Mouse (Mus musculus): ENCODE results near the gene Lrrc46. TPM values are rescaled to one million over a fixed set of nuclear protein-coding genes. Genes with fewer than 3 reads are reported as not detected.

Lrrc46 gene
- 1.5 and 2.4 TPM in 2 replicates for polyA plus RNA-seq (2011; ENCODE audit: insufficient read depth, insufficient read length, low read depth, missing spikeins)

- no peaks in the 10 kb centered on the region for H3K36me3 ChIP-seq (ENCODE audit: control insufficient read depth, insufficient read depth, low read length, poor library complexity, severe bottlenecking)
- peak within 1 kb of the TSS; percentile 86 for H3K9ac ChIP-seq (ENCODE audit: low read depth, poor library complexity, severe bottlenecking)
- no peaks in the 10 kb centered on the region for H3K27me3 ChIP-seq (ENCODE audit: control insufficient read depth, insufficient read depth, low read length, poor library complexity, severe bottlenecking)
- no peak within 1 kb of the TSS for H3K27ac ChIP-seq (ENCODE audit: insufficient read depth, low read length)
- H3K4me3 ChIP-seq (ENCODE audit: low read depth, low read length), result peak within 1 kb of the TSS; percentile 92
- TF ChIP-seq POLR2A (IDR thresholded peaks at IDR 0.05; ENCODE audit: insufficient read depth, low read length), result no peak
- TF ChIP-seq EP300 (IDR thresholded peaks at IDR 0.05; ENCODE audit: insufficient read depth, low read depth, low read length), result no peak
- no peak for TF ChIP-seq CTCF (IDR thresholded peaks at IDR 0.05; ENCODE audit: low read depth, low read length)
- H3K9me3 ChIP-seq (replicated peaks; ENCODE audit: control insufficient read depth, insufficient read depth, low read length, poor library complexity, severe bottlenecking), result no peaks in the 10 kb centered on the region
- H3K4me1 ChIP-seq (ENCODE audit: control insufficient read depth, insufficient read depth, low read length), result no peaks in the 10 kb centered on the region
Observed at GRCm38 (mm10) chr11:97041022-97041899, at the start of gene Lrrc46, which contains the start of gene Mrpl10. TSS of gene Lrrc46 (minus strand) at chr11:97041407. TSS of gene Mrpl10 (plus strand) at chr11:97041560.

GRCm38 (mm10) chr11:97086365-97086764 is 45.2 kb upstream of the Lrrc46 start:
- Histone ChIP-seq H3K9ac (ENCODE audit: low read depth, poor library complexity, severe bottlenecking) (no peak overlapping the region), H3K4me3 (ENCODE audit: low read depth, low read length) (no peak overlapping the region), H3K36me3 (ENCODE audit: control insufficient read depth, insufficient read depth, low read length, poor library complexity, severe bottlenecking) (no peaks in the 10 kb centered on the region), H3K9me3 (replicated peaks; ENCODE audit: control insufficient read depth, insufficient read depth, low read length, poor library complexity, severe bottlenecking) (no peaks in the 10 kb centered on the region), H3K4me1 (ENCODE audit: control insufficient read depth, insufficient read depth, low read length) (peaks cover 2% of the 10 kb centered on the region), H3K27ac (ENCODE audit: insufficient read depth, low read length) (no peak overlapping the region), H3K27me3 (ENCODE audit: control insufficient read depth, insufficient read depth, low read length, poor library complexity, severe bottlenecking) (no peaks in the 10 kb centered on the region)
- TF ChIP-seq POLR2A (IDR thresholded peaks at IDR 0.05; ENCODE audit: insufficient read depth, low read length) (no peak), EP300 (IDR thresholded peaks at IDR 0.05; ENCODE audit: insufficient read depth, low read depth, low read length) (no peak), CTCF (IDR thresholded peaks at IDR 0.05; ENCODE audit: low read depth, low read length) (no peak)

GRCm38 (mm10) chr11:97084821-97085505 is 43.8 kb upstream of the Lrrc46 start:
- H3K36me3 ChIP-seq (ENCODE audit: control insufficient read depth, insufficient read depth, low read length, poor library complexity, severe bottlenecking), result no peaks in the 10 kb centered on the region
- H3K27me3 ChIP-seq (ENCODE audit: control insufficient read depth, insufficient read depth, low read length, poor library complexity, severe bottlenecking), result no peaks in the 10 kb centered on the region
- H3K27ac ChIP-seq (ENCODE audit: insufficient read depth, low read length), result no peak overlapping the region
- no peaks in the 10 kb centered on the region for H3K9me3 ChIP-seq (replicated peaks; ENCODE audit: control insufficient read depth, insufficient read depth, low read length, poor library complexity, severe bottlenecking)
- TF ChIP-seq EP300 (IDR thresholded peaks at IDR 0.05; ENCODE audit: insufficient read depth, low read depth, low read length) (no peak), POLR2A (IDR thresholded peaks at IDR 0.05; ENCODE audit: insufficient read depth, low read length) (no peak), CTCF (IDR thresholded peaks at IDR 0.05; ENCODE audit: low read depth, low read length) (no peak)
- no peak overlapping the region for H3K4me3 ChIP-seq (ENCODE audit: low read depth, low read length)
- no peak overlapping the region for H3K9ac ChIP-seq (ENCODE audit: low read depth, poor library complexity, severe bottlenecking)
- H3K4me1 ChIP-seq (ENCODE audit: control insufficient read depth, insufficient read depth, low read length), result peaks cover 2% of the 10 kb centered on the region

- Histone ChIP-seq H3K36me3 (ENCODE audit: control insufficient read depth, insufficient read depth, low read length, poor library complexity, severe bottlenecking) (no peaks in the 10 kb centered on the region), H3K4me3 (ENCODE audit: low read depth, low read length) (no peak overlapping the region), H3K4me1 (ENCODE audit: control insufficient read depth, insufficient read depth, low read length) (peaks cover 2% of the 10 kb centered on the region), H3K27ac (ENCODE audit: insufficient read depth, low read length) (no peak overlapping the region), H3K9ac (ENCODE audit: low read depth, poor library complexity, severe bottlenecking) (no peak overlapping the region), H3K9me3 (replicated peaks; ENCODE audit: control insufficient read depth, insufficient read depth, low read length, poor library complexity, severe bottlenecking) (no peaks in the 10 kb centered on the region), H3K27me3 (ENCODE audit: control insufficient read depth, insufficient read depth, low read length, poor library complexity, severe bottlenecking) (no peaks in the 10 kb centered on the region)
- TF ChIP-seq EP300 (IDR thresholded peaks at IDR 0.05; ENCODE audit: insufficient read depth, low read depth, low read length), result no peak
- TF ChIP-seq POLR2A (IDR thresholded peaks at IDR 0.05; ENCODE audit: insufficient read depth, low read length), result no peak
- TF ChIP-seq CTCF (IDR thresholded peaks at IDR 0.05; ENCODE audit: low read depth, low read length), result no peak
Observed at GRCm38 (mm10) chr11:97083401-97084140, 42.4 kb upstream of the Lrrc46 start.

- no peaks in the 10 kb centered on the region for H3K27me3 ChIP-seq (ENCODE audit: control insufficient read depth, insufficient read depth, low read length, poor library complexity, severe bottlenecking)
- H3K4me1 ChIP-seq (ENCODE audit: control insufficient read depth, insufficient read depth, low read length), result peaks cover 2% of the 10 kb centered on the region
- TF ChIP-seq CTCF (IDR thresholded peaks at IDR 0.05; ENCODE audit: low read depth, low read length) (peak; percentile 40), POLR2A (IDR thresholded peaks at IDR 0.05; ENCODE audit: insufficient read depth, low read length) (no peak)
- H3K36me3 ChIP-seq (ENCODE audit: control insufficient read depth, insufficient read depth, low read length, poor library complexity, severe bottlenecking), result no peaks in the 10 kb centered on the region
- no peak overlapping the region for H3K27ac ChIP-seq (ENCODE audit: insufficient read depth, low read length)
- no peak overlapping the region for H3K4me3 ChIP-seq (ENCODE audit: low read depth, low read length)
- H3K9ac ChIP-seq (ENCODE audit: low read depth, poor library complexity, severe bottlenecking), result no peak overlapping the region
- H3K9me3 ChIP-seq (replicated peaks; ENCODE audit: control insufficient read depth, insufficient read depth, low read length, poor library complexity, severe bottlenecking), result no peaks in the 10 kb centered on the region
Observed at GRCm38 (mm10) chr11:97082977-97083376, 41.8 kb upstream of the Lrrc46 start.

All from ES-Bruce4 (cell line).